ENCODE assay signal across 8 mouse cellular contexts in genomic region chr17:6827159-6827733, GRCm38 (mm10). TPM values are rescaled to one million over a fixed set of nuclear protein-coding genes. Genes with fewer than 3 reads are reported as not detected.
A peak's percentile ranks its signal among the peaks of the same experiment; 100 is the strongest.
DNase-seq lines count a peak whose midpoint lies in the region; ATAC-seq and TF ChIP-seq lines count a peak whose summit lies in the region.

No protein-coding gene starts in this region.

- no peak for TF ChIP-seq POLR2A in MEL (IDR thresholded peaks at IDR 0.05; ENCODE audit: control insufficient read depth in 1 of 2, insufficient read depth in 1 of 2, low read depth in 1 of 2, low read length in 2 of 2, poor library complexity in 1 of 2)

- TF ChIP-seq CTCF in MEL (IDR thresholded peaks at IDR 0.05 in 2 of 3, conservative IDR thresholded peaks at IDR 0.05 in 1 of 3; ENCODE audit: control insufficient read depth in 1 of 3, insufficient read depth in 1 of 3, low read depth in 2 of 3, low read length in 3 of 3, poor library complexity in 1 of 3, severe bottlenecking in 1 of 3), result no peak

- peak overlapping the region; percentile 84 for H3K9ac ChIP-seq in kidney, embryonic 16.5 days (replicated peaks; ENCODE audit: low read length)
- H3K9ac ChIP-seq in MEL (ENCODE audit: control insufficient read depth, low read depth, low read length, poor library complexity, severe bottlenecking), result peak overlapping the region; percentile 92
- peak overlapping the region; percentile 47; the same call in 1 of the 2 replicates for H3K9ac ChIP-seq in intestine, embryonic 15.5 days
- peak overlapping the region; percentile 80 for H3K9ac ChIP-seq in midbrain, embryonic 11.5 days (ENCODE audit: low read length)

- ATAC-seq in kidney, embryonic 16.5 days (ENCODE audit: low FRiP score, low TSS enrichment), result peak; percentile 29
- ATAC-seq in erythroid progenitor cell, adult 5-6 weeks (replicated peaks; ENCODE audit: low FRiP score, poor library complexity, severe bottlenecking), result peak; percentile 71
- ATAC-seq in intestine, embryonic 15.5 days, result peak; percentile 24; the same call in 1 of the 2 replicates
- ATAC-seq in midbrain, embryonic 11.5 days (ENCODE audit: low FRiP score), result 0 out of 2 replicates have a peak, but pooled peaks have one; percentile 4

- TF ChIP-seq RAD21 in MEL (IDR thresholded peaks at IDR 0.05; ENCODE audit: low read depth, low read length), result no peak

- H3K9me3 ChIP-seq in kidney, embryonic 16.5 days (ENCODE audit: low read length), result no peaks in the 10 kb centered on the region
- H3K9me3 ChIP-seq in MEL (replicated peaks; ENCODE audit: insufficient read depth, low read length), result no peaks in the 10 kb centered on the region
- no peaks in the 10 kb centered on the region for H3K9me3 ChIP-seq in intestine, embryonic 15.5 days
- no peaks in the 10 kb centered on the region for H3K9me3 ChIP-seq in midbrain, embryonic 11.5 days (ENCODE audit: control insufficient read depth, low read length)

- DNase-seq in kidney, adult 8-10 months, result no peak
- no peak for DNase-seq in MEL (ENCODE audit: low read depth, low spot score)
- DNase-seq in midbrain, embryonic 11.5 days (ENCODE audit: low spot score, missing footprints), result no peak
- no peak for DNase-seq in Muller cell, postnatal 12 days (ENCODE audit: inconsistent ontology term)
- no peak for DNase-seq in ovary, postnatal 10 days (ENCODE audit: low spot score)

- peak overlapping the region; percentile 59 for H3K4me2 ChIP-seq in kidney, embryonic 16.5 days (replicated peaks; ENCODE audit: low read depth, low read length)
- H3K4me2 ChIP-seq in intestine, embryonic 15.5 days (replicated peaks), result peak overlapping the region; percentile 82
- peak overlapping the region; percentile 74 for H3K4me2 ChIP-seq in midbrain, embryonic 11.5 days

- 37% methylated on average over 10 of the region's 10 CpGs for WGBS in kidney, embryonic 16.5 days
- 28% methylated on average over 10 of the region's 10 CpGs for WGBS in intestine, embryonic 15.5 days
- WGBS in midbrain, embryonic 11.5 days, result 41% methylated on average over 10 of the region's 10 CpGs

- TF ChIP-seq EP300 in MEL (IDR thresholded peaks at IDR 0.05; ENCODE audit: low read depth in 1 of 2, low read length in 2 of 2), result peak in 1 of 2 experiments; percentile 22; a peak in 1 of 4 replicates

- H3K79me2 ChIP-seq in MEL (ENCODE audit: control insufficient read depth, insufficient read depth, low read length, poor library complexity), result no peaks in the 10 kb centered on the region; the same call in 1 of the 2 replicates

- no peaks in the 10 kb centered on the region for H3K36me3 ChIP-seq in kidney, embryonic 16.5 days (ENCODE audit: insufficient read depth, low read length)
- H3K36me3 ChIP-seq in MEL (ENCODE audit: control insufficient read depth in 1 of 2, insufficient read depth in 2 of 2, low read length in 2 of 2), result peaks cover 0 to 15% of the 10 kb centered on the region in 2 experiments; a peak in 2 of 4 replicates
- no peaks in the 10 kb centered on the region for H3K36me3 ChIP-seq in intestine, embryonic 15.5 days
- no peaks in the 10 kb centered on the region for H3K36me3 ChIP-seq in midbrain, embryonic 11.5 days (ENCODE audit: control insufficient read depth, insufficient read depth, low read length)

- H3K4me3 ChIP-seq in kidney, embryonic 16.5 days (ENCODE audit: low read length), result peak overlapping the region; percentile 68
- peak overlapping the region; percentile 51 to 76 for H3K4me3 ChIP-seq in MEL (ENCODE audit: control insufficient read depth in 1 of 2, insufficient read depth in 1 of 2, low read depth in 2 of 2, low read length in 2 of 2)
- peak overlapping the region; percentile 57 for H3K4me3 ChIP-seq in intestine, embryonic 15.5 days (replicated peaks)
- peak overlapping the region; percentile 59 for H3K4me3 ChIP-seq in midbrain, embryonic 11.5 days (ENCODE audit: low read depth, low read length)

- no peaks in the 10 kb centered on the region for H3K27me3 ChIP-seq in kidney, embryonic 16.5 days (ENCODE audit: insufficient read depth, low read length)
- H3K27me3 ChIP-seq in MEL (ENCODE audit: control insufficient read depth in 1 of 2, insufficient read depth in 2 of 2, low read length in 2 of 2), result no peaks in the 10 kb centered on the region
- H3K27me3 ChIP-seq in intestine, embryonic 15.5 days (replicated peaks), result no peaks in the 10 kb centered on the region
- no peaks in the 10 kb centered on the region for H3K27me3 ChIP-seq in midbrain, embryonic 11.5 days (ENCODE audit: control insufficient read depth, insufficient read depth, low read length)

- peaks cover 12% of the 10 kb centered on the region for H3K4me1 ChIP-seq in kidney, embryonic 16.5 days (ENCODE audit: insufficient read depth, low read length)
- peaks cover 0 to 16% of the 10 kb centered on the region in 2 experiments; a peak in 2 of 4 replicates for H3K4me1 ChIP-seq in MEL (ENCODE audit: control insufficient read depth in 1 of 2, insufficient read depth in 2 of 2, low read length in 2 of 2)
- 0 out of 2 replicates have a peak, but pooled peaks cover 9% of the 10 kb centered on the region for H3K4me1 ChIP-seq in intestine, embryonic 15.5 days (replicated peaks)
- peaks cover 5% of the 10 kb centered on the region for H3K4me1 ChIP-seq in midbrain, embryonic 11.5 days (ENCODE audit: control insufficient read depth, insufficient read depth, low read length)

- peak overlapping the region; percentile 99 for H3K27ac ChIP-seq in kidney, embryonic 16.5 days (ENCODE audit: low read length)
- peak overlapping the region; percentile 99 for H3K27ac ChIP-seq in MEL (ENCODE audit: control insufficient read depth, low read depth, low read length)
- peak overlapping the region; percentile 99 for H3K27ac ChIP-seq in intestine, embryonic 15.5 days
- peak overlapping the region; percentile 78 for H3K27ac ChIP-seq in midbrain, embryonic 11.5 days (ENCODE audit: low read depth, low read length)

TF ChIP-seq in MEL, 35 proteins besides CTCF, POLR2A, EP300 and RAD21:
- TF ChIP-seq MYB (IDR thresholded peaks at IDR 0.05; ENCODE audit: low read depth, low read length) (no peak), RCOR1 (IDR thresholded peaks at IDR 0.05; ENCODE audit: low read depth, low read length) (peak; percentile 31; the same call in 1 of the 2 replicates), ZMIZ1 (IDR thresholded peaks at IDR 0.05; ENCODE audit: low read depth, low read length) (no peak), MAX (IDR thresholded peaks at IDR 0.05; ENCODE audit: low read length) (peak; percentile 80), POLR2AphosphoS5 (IDR thresholded peaks at IDR 0.05; ENCODE audit: borderline replicate concordance, low read depth, low read length) (peak; percentile 50; the same call in 1 of the 2 replicates), ELF1 (IDR thresholded peaks at IDR 0.05; ENCODE audit: low read depth, low read length) (no peak), MYC (IDR thresholded peaks at IDR 0.05; ENCODE audit: low read depth, low read length) (peak; percentile 15; the same call in 1 of the 2 replicates), GATA1 (IDR thresholded peaks at IDR 0.05; ENCODE audit: low read depth, low read length) (peak; percentile 70), TAL1 (IDR thresholded peaks at IDR 0.05; ENCODE audit: low read length) (peak; percentile 82), JUND (IDR thresholded peaks at IDR 0.05; ENCODE audit: low read depth, low read length) (0 out of 2 replicates have a peak, but pooled peaks have one; percentile 4), USF1 (IDR thresholded peaks at IDR 0.05; ENCODE audit: low read depth, low read length) (peak; percentile 57; the same call in 1 of the 2 replicates)

RNA-seq across cellular contexts. Expression of gene Ezr, which starts 44.7 kb away (rescaled TPM):
- polyA plus RNA-seq in kidney, embryonic 16.5 days (2015; fragmentation: Nextera tagmentation; extraction: Ambion mirVana), result 240 and 248 TPM in 2 replicates
- total RNA-seq in MEL (2012; rRNA removed), result 43.0 and 48.7 TPM in 2 replicates
- 10 to 100 TPM in 1 of 2 experiments, not detected in 1; 88.7 TPM for polyA plus RNA-seq in MEL (2012; ENCODE audit: insufficient read depth in 1 of 2, insufficient read length in 2 of 2, low read depth in 1 of 2, low replicate concordance in 2 of 2, missing spikeins in 1 of 2)
- 59.5 and 69.6 TPM in 2 replicates for total RNA-seq in erythroid progenitor cell, adult 5-6 weeks (2015; ENCODE audit: low replicate concordance)
- total RNA-seq in erythroid progenitor cell, adult 5-6 weeks (2017; ENCODE audit: low replicate concordance), result 196 and 254 TPM in 2 replicates
- polyA plus RNA-seq in intestine, embryonic 15.5 days (2015; fragmentation: Nextera tagmentation; extraction: Ambion mirVana), result 232 and 235 TPM in 2 replicates
- polyA plus RNA-seq in midbrain, embryonic 11.5 days (2014; fragmentation: Nextera tagmentation; extraction: Ambion mirVana), result 47.0 and 51.0 TPM in 2 replicates

Comparison
In these comparisons a context has a peak if more than half of its experiments do, and no peak if none do; other contexts are left out.
1. ATAC-seq: peak in every context shown above with its lines; median percentile 71 in erythroid progenitor cell, adult 5-6 weeks; 29 in kidney, embryonic 16.5 days; 24 in intestine, embryonic 15.5 days; 4 in midbrain, embryonic 11.5 days.